Mouse (Mus musculus): Measurements from ENCODE around the gene Gm11569. TPM values are rescaled to one million over a fixed set of nuclear protein-coding genes. Genes with fewer than 3 reads are reported as not detected.
"Not testable (repeated sequence)": the region's sequence is repeated elsewhere in the genome, so short reads cannot be mapped to it uniquely, and the experiment has no call there.

Gene Gm11569
- polyA plus RNA-seq, 1 experiment = not detected

GRCm38 (mm10) chr11:99780604-99781003 is 18.1 kb downstream of the Gm11569 start, which contains the start of gene Krtap4-8:
Gene Krtap4-8 (minus strand): TSS chr11:99780704.
- TF ChIP-seq POLR2A (IDR thresholded peaks at IDR 0.05; ENCODE audit: control insufficient read depth, low read depth, low read length) (no peak), CTCF (IDR thresholded peaks at IDR 0.05; ENCODE audit: control insufficient read depth, insufficient read depth, insufficient replicate concordance, low read depth, low read length) (no peak)
- Histone ChIP-seq H3K36me3 (ENCODE audit: control insufficient read depth, insufficient read depth, low read length) (no peaks in the 10 kb centered on the region), H3K4me1 (ENCODE audit: control insufficient read depth, insufficient read depth, low read length) (no peaks in the 10 kb centered on the region), H3K27ac (ENCODE audit: control insufficient read depth, insufficient read depth, low read depth, low read length) (no peak within 1 kb of the TSS), H3K4me3 (ENCODE audit: control insufficient read depth, low read depth, low read length) (no peak within 1 kb of the TSS), H3K27me3 (ENCODE audit: control insufficient read depth, insufficient read depth, low read length) (no peaks in the 10 kb centered on the region)

DNA sequence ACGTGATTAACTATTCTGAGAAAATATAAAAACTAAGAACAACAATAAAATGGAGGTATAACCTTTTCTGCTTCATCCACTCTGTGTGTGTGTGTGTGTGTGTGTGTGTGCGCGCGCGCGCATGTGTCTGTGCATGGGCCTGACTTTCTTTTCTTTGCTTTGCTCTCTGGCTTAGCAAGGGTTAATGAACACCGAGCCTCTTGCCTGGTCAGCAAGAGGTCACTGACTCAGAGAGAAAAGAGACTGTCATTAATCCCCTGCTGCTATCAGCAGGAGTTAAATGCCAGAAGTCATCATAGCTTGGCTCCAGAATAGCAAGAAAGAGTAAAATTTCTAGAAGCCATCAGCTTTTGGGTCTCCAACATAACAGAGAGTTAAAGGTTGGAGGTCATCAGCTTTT is 20.3 kb downstream of the Gm11569 start:
- Histone ChIP-seq H3K36me3 (ENCODE audit: control insufficient read depth, insufficient read depth, low read length) (no peaks in the 10 kb centered on the region), H3K27me3 (ENCODE audit: control insufficient read depth, insufficient read depth, low read length) (no peaks in the 10 kb centered on the region), H3K4me1 (ENCODE audit: control insufficient read depth, insufficient read depth, low read length) (no peaks in the 10 kb centered on the region), H3K4me3 (ENCODE audit: control insufficient read depth, low read depth, low read length) (no peak overlapping the region), H3K27ac (ENCODE audit: control insufficient read depth, insufficient read depth, low read depth, low read length) (no peak overlapping the region)
- TF ChIP-seq POLR2A (IDR thresholded peaks at IDR 0.05; ENCODE audit: control insufficient read depth, low read depth, low read length) (no peak), CTCF (IDR thresholded peaks at IDR 0.05; ENCODE audit: control insufficient read depth, insufficient read depth, insufficient replicate concordance, low read depth, low read length) (no peak)

DNA sequence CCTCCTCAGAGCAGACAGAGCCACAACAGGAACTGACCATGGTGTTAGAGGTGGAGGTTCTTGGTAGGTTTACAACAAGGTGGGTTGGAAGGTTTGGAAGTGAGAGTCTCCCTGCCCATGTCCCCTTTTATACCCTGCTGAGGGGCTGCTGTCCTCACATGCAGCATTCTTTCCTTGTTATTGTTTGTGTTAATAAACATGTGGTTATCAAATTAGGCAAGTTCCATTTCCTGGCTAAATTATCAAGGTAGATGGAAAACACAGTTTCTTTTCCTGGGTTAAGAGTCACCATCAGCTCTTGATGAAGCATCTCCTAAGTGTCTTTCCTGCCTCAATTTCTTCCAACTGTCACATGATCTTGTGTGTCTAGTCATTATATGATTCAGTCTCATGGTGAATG is 25.9 kb downstream of the Gm11569 start, which contains the start of gene Gm11595:
Gene Gm11595, minus strand, starts transcription at position 101 of the 400 bp plus-strand sequence.
- not testable (repeated sequence) for H3K4me1 ChIP-seq (ENCODE audit: control insufficient read depth, insufficient read depth, low read length); H3K27me3 ChIP-seq (ENCODE audit: control insufficient read depth, insufficient read depth, low read length); H3K36me3 ChIP-seq (ENCODE audit: control insufficient read depth, insufficient read depth, low read length); H3K27ac ChIP-seq (ENCODE audit: control insufficient read depth, insufficient read depth, low read depth, low read length); H3K4me3 ChIP-seq (ENCODE audit: control insufficient read depth, low read depth, low read length)

- H3K27me3 ChIP-seq (ENCODE audit: control insufficient read depth, insufficient read depth, low read length) = no peaks in the 10 kb centered on the region
- TF ChIP-seq CTCF (IDR thresholded peaks at IDR 0.05; ENCODE audit: control insufficient read depth, insufficient read depth, insufficient replicate concordance, low read depth, low read length) (no peak), POLR2A (IDR thresholded peaks at IDR 0.05; ENCODE audit: control insufficient read depth, low read depth, low read length) (no peak)
- no peaks in the 10 kb centered on the region for H3K4me1 ChIP-seq (ENCODE audit: control insufficient read depth, insufficient read depth, low read length)
- no peak overlapping the region for H3K4me3 ChIP-seq (ENCODE audit: control insufficient read depth, low read depth, low read length)
- H3K27ac ChIP-seq (ENCODE audit: control insufficient read depth, insufficient read depth, low read depth, low read length) = no peak overlapping the region
- H3K36me3 ChIP-seq (ENCODE audit: control insufficient read depth, insufficient read depth, low read length) = no peaks in the 10 kb centered on the region
These were observed 30.3 kb downstream of the Gm11569 start for GRCm38 (mm10) chr11:99768410-99768809.

DNA sequence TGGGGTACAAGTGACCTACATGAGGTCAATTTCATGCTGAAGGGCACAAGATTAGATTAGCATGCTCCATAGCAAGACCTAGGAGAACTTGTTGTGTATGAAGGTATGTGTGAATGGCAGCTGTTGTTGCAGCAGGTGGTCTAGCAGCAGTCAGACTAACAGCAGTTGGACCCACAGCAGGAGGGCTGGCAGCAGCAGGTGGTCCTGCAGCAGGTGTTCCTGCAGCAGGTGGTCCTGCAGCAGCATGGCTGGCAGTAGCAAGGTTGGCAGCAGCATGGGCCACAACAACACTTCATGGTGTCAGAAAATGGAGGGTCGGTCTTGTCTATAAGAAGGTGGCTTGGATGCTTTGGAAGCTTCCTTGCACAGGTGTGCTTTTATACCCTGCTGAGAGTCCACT is 39.9 kb downstream of the Gm11569 start:
- H3K36me3 ChIP-seq (ENCODE audit: control insufficient read depth, insufficient read depth, low read length) = no peaks in the 10 kb centered on the region
- H3K27me3 ChIP-seq (ENCODE audit: control insufficient read depth, insufficient read depth, low read length) = no peaks in the 10 kb centered on the region
- no peak overlapping the region for H3K27ac ChIP-seq (ENCODE audit: control insufficient read depth, insufficient read depth, low read depth, low read length)
- H3K4me1 ChIP-seq (ENCODE audit: control insufficient read depth, insufficient read depth, low read length) = no peaks in the 10 kb centered on the region
- no peak overlapping the region for H3K4me3 ChIP-seq (ENCODE audit: control insufficient read depth, low read depth, low read length)
- TF ChIP-seq CTCF (IDR thresholded peaks at IDR 0.05; ENCODE audit: control insufficient read depth, insufficient read depth, insufficient replicate concordance, low read depth, low read length) = no peak
- TF ChIP-seq POLR2A (IDR thresholded peaks at IDR 0.05; ENCODE audit: control insufficient read depth, low read depth, low read length) = no peak

Other genes with a start within 250 kb of the Gm11569 start
- gene Krtap3-3, start 248.1 kb downstream of the Gm11569 start, polyA plus RNA-seq (2012; rRNA removed) = not detected in 2 replicates
- not detected in 2 replicates for gene Krtap3-2, start 242.1 kb downstream of the Gm11569 start, polyA plus RNA-seq (2012; rRNA removed)
- not detected in 2 replicates for gene Gm11939, start 239.5 kb downstream of the Gm11569 start, polyA plus RNA-seq (2012; rRNA removed)
- gene Krtap3-1, start 232.3 kb downstream of the Gm11569 start, polyA plus RNA-seq (2012; rRNA removed) = 0.48 TPM in 1 of 2 replicates, not detected in the other
- not detected in 2 replicates for gene Krtap1-5, start 217.9 kb downstream of the Gm11569 start, polyA plus RNA-seq (2012; rRNA removed)
- not detected in 2 replicates for gene Krtap1-4, start 215.3 kb downstream of the Gm11569 start, polyA plus RNA-seq (2012; rRNA removed)
- gene Krtap1-3, start 207.6 kb downstream of the Gm11569 start, polyA plus RNA-seq (2012; rRNA removed) = 0.12 TPM in 1 of 2 replicates, not detected in the other
- not detected in 2 replicates for gene Krtap9-3, start 200.8 kb downstream of the Gm11569 start, polyA plus RNA-seq (2012; rRNA removed)
- gene Gm11938, start 195.6 kb downstream of the Gm11569 start, polyA plus RNA-seq (2012; rRNA removed) = not detected in 2 replicates
- gene Gm11937, start 188.7 kb downstream of the Gm11569 start, polyA plus RNA-seq (2012; rRNA removed) = not detected in 2 replicates
- gene Krtap2-4, start 184.1 kb downstream of the Gm11569 start, polyA plus RNA-seq (2012; rRNA removed) = 0.13 and 0.26 TPM in 2 replicates
- not detected in 2 replicates for gene Gm11562, start 178.5 kb downstream of the Gm11569 start, polyA plus RNA-seq (2012; rRNA removed)
- gene Krtap4-1, start 170.7 kb downstream of the Gm11569 start, polyA plus RNA-seq (2012; rRNA removed) = not detected in 2 replicates
- not detected in 2 replicates for gene Krtap4-2, start 163.8 kb downstream of the Gm11569 start, polyA plus RNA-seq (2012; rRNA removed)
- not detected in 2 replicates for gene Krtap4-7, start 154.8 kb downstream of the Gm11569 start, polyA plus RNA-seq (2012; rRNA removed)
- not detected in 2 replicates for gene Gm11555, start 148.7 kb downstream of the Gm11569 start, polyA plus RNA-seq (2012; rRNA removed)
- not detected in 2 replicates for gene Gm11563, start 140.0 kb downstream of the Gm11569 start, polyA plus RNA-seq (2012; rRNA removed)
- 0.15 TPM in 1 of 2 replicates, not detected in the other for gene Krtap4-6, start 133.0 kb downstream of the Gm11569 start, polyA plus RNA-seq (2012; rRNA removed)
- not detected in 2 replicates for gene Gm14190, start 108.2 kb downstream of the Gm11569 start, polyA plus RNA-seq (2012; rRNA removed)
- not detected in 2 replicates for gene Gm14180, start 64.6 kb downstream of the Gm11569 start, polyA plus RNA-seq (2012; rRNA removed)
- gene Gm11595, start 26.0 kb downstream of the Gm11569 start, polyA plus RNA-seq (2012; rRNA removed) = not detected in 2 replicates
- not detected in 2 replicates for gene Krtap4-8, start 18.2 kb downstream of the Gm11569 start, polyA plus RNA-seq (2012; rRNA removed)
- gene Krtap4-9, start 13.7 kb downstream of the Gm11569 start, polyA plus RNA-seq (2012; rRNA removed) = not detected in 2 replicates
- not detected in 2 replicates for gene Gm11596, start 5.5 kb downstream of the Gm11569 start, polyA plus RNA-seq (2012; rRNA removed)
- gene Gm11554, start 5.5 kb upstream of the Gm11569 start, polyA plus RNA-seq (2012; rRNA removed) = not detected in 2 replicates
- 0.14 and 0.28 TPM in 2 replicates for gene Krtap4-13, start 11.0 kb upstream of the Gm11569 start, polyA plus RNA-seq (2012; rRNA removed)
- 0.22 and 0.34 TPM in 2 replicates for gene Gm11564, start 16.7 kb upstream of the Gm11569 start, polyA plus RNA-seq (2012; rRNA removed)
- gene 2300003K06Rik, start 39.1 kb upstream of the Gm11569 start, polyA plus RNA-seq (2012; rRNA removed) = not detected in 2 replicates
- not detected in 2 replicates for gene Krtap4-16, start 52.7 kb upstream of the Gm11569 start, polyA plus RNA-seq (2012; rRNA removed)
- not detected in 2 replicates for gene Gm11568, start 59.0 kb upstream of the Gm11569 start, polyA plus RNA-seq (2012; rRNA removed)
- gene Gm11559, start 65.5 kb upstream of the Gm11569 start, polyA plus RNA-seq (2012; rRNA removed) = not detected in 2 replicates
- gene Krtap9-1, start 74.5 kb upstream of the Gm11569 start, polyA plus RNA-seq (2012; rRNA removed) = not detected in 2 replicates
- gene Gm11567, start 80.3 kb upstream of the Gm11569 start, polyA plus RNA-seq (2012; rRNA removed) = not detected in 2 replicates
- not detected in 2 replicates for gene Krtap31-1, start 109.0 kb upstream of the Gm11569 start, polyA plus RNA-seq (2012; rRNA removed)
- 3.6 and 3.9 TPM in 2 replicates for gene Gm11565, start 115.8 kb upstream of the Gm11569 start, polyA plus RNA-seq (2012; rRNA removed)
- not detected in 2 replicates for gene Krtap31-2, start 137.4 kb upstream of the Gm11569 start, polyA plus RNA-seq (2012; rRNA removed)
- not detected in 2 replicates for gene Krtap9-5, start 149.5 kb upstream of the Gm11569 start, polyA plus RNA-seq (2012; rRNA removed)
- gene Krtap29-1, start 180.1 kb upstream of the Gm11569 start, polyA plus RNA-seq (2012; rRNA removed) = 0.24 TPM in 1 of 2 replicates, not detected in the other
- 0.06 and 0.12 TPM in 2 replicates for gene Krtap16-1, start 187.7 kb upstream of the Gm11569 start, polyA plus RNA-seq (2012; rRNA removed)
- gene Krtap17-1, start 195.1 kb upstream of the Gm11569 start, polyA plus RNA-seq (2012; rRNA removed) = 1.8 and 2.0 TPM in 2 replicates
- not detected in 2 replicates for gene Krt33a, start 217.3 kb upstream of the Gm11569 start, polyA plus RNA-seq (2012; rRNA removed)
- gene Krt33b, start 230.9 kb upstream of the Gm11569 start, polyA plus RNA-seq (2012; rRNA removed) = not detected in 2 replicates
- gene Krt34, start 242.6 kb upstream of the Gm11569 start, polyA plus RNA-seq (2012; rRNA removed) = not detected in 2 replicates

Measured in testis, adult 2 months (tissue).